Mouse (Mus musculus) neural tube, embryonic 11.5 days (tissue): Measurements from ENCODE around the gene Hgf. TPM values are rescaled to one million over a fixed set of nuclear protein-coding genes. Genes with fewer than 3 reads are reported as not detected.
A peak's percentile ranks its signal among the peaks of the same experiment; 100 is the strongest.

ENCODE experiments used
- ATAC-seq: fragments of 200-750 bp; cut with Nextera tagmentation; 2 replicates; pipeline ENCODE4 v1.8.0; 2017; ENCODE audit warnings: moderate number of reproducible peaks, mild to moderate bottlenecking, moderate TSS enrichment, moderate library complexity; ENCODE audit not compliant: insufficient read depth, low FRiP score, low TSS enrichment
- DNase-seq: peaks from one replicate; pipeline ENCODE4 v3.0.0-alpha.2; 2015; ENCODE audit warnings: low spot score
- H3K27ac ChIP-seq: fragments of 300-500 bp; sonication (generic); 2 replicates; pipeline ENCODE4 v1.5.1; 2014; ENCODE audit warnings: low read depth, mild to moderate bottlenecking, low read length
- H3K27me3 ChIP-seq: fragments of 300-500 bp; sonication (generic); 2 replicates; pipeline ENCODE4 v1.6.1; 2014; ENCODE audit warnings: mild to moderate bottlenecking, low read length, mixed read lengths; ENCODE audit not compliant: control insufficient read depth, insufficient read depth
- H3K36me3 ChIP-seq: fragments of 300-500 bp; sonication (generic); 2 replicates; pipeline ENCODE4 v1.6.1; 2014; ENCODE audit warnings: mild to moderate bottlenecking, low read length, moderate library complexity, mixed read lengths; ENCODE audit not compliant: control insufficient read depth, insufficient read depth
- H3K4me1 ChIP-seq: fragments of 300-500 bp; sonication (generic); 2 replicates; pipeline ENCODE4 v1.6.1; 2014; ENCODE audit warnings: low read length, mixed read lengths; ENCODE audit not compliant: control insufficient read depth, insufficient read depth
- H3K4me2 ChIP-seq: fragments of 300-500 bp; sonication (generic); 2 replicates; pipeline ENCODE4 v1.6.1; 2014; ENCODE audit warnings: low read depth, mild to moderate bottlenecking, moderate library complexity
- H3K4me3 ChIP-seq: fragments of 300-500 bp; sonication (generic); 2 replicates; pipeline ENCODE4 v1.5.1; 2014; ENCODE audit warnings: low read depth, low read length
- H3K9ac ChIP-seq: fragments of 300-500 bp; sonication (generic); 2 replicates; pipeline ENCODE4 v1.6.1; 2014; ENCODE audit warnings: mild to moderate bottlenecking, low read length
- H3K9me3 ChIP-seq: fragments of 300-500 bp; sonication (generic); 2 replicates; pipeline ENCODE4 v1.6.1; 2016; ENCODE audit warnings: low read length; ENCODE audit not compliant: control insufficient read depth
- WGBS: fragments of 180-500 bp; shearing (Covaris S2); extraction: QIAGEN DNeasy Blood & Tissue Kit; methylation state at CpG from one replicate; pipeline ENCODE4 v1.1.7; 2014; 5-methylcytosine and 5-hydroxymethylcytosine counted together
- polyA plus RNA-seq: library from polyadenylated mRNA; unstranded; fragments of >200 nt; fragmentation: Nextera tagmentation; extraction: Ambion mirVana; gene quantifications from 2 replicates; pipeline ENCODE4 v1.2.1, GENCODE M21; 2014

The Hgf gene
- polyA plus RNA-seq, 1 experiment from 2014 or later, result 0.73 TPM

- Histone ChIP-seq H3K4me2 (no peak overlapping the region), H3K4me3 (no peak overlapping the region), H3K9me3 (no peaks in the 10 kb centered on the region), H3K36me3 (no peaks in the 10 kb centered on the region), H3K4me1 (no peaks in the 10 kb centered on the region), H3K27ac (no peak overlapping the region), H3K9ac (no peak overlapping the region), H3K27me3 (no peaks in the 10 kb centered on the region)
- ATAC-seq (no peak), DNase-seq (no peak)
- 85% methylated on average over 4 of the region's 4 CpGs for WGBS
These were observed 15.7 kb downstream of the Hgf start for GRCm38 (mm10) chr5:16568997-16569396.

GRCm38 (mm10) chr5:16577882-16578742, 24.8 kb downstream of the Hgf start:
- ATAC-seq (no peak), DNase-seq (no peak)
- no peak overlapping the region for H3K27ac ChIP-seq
- no peak overlapping the region for H3K4me2 ChIP-seq
- peaks cover 5% of the 10 kb centered on the region; the same call in 1 of the 2 replicates for H3K4me1 ChIP-seq
- H3K9ac ChIP-seq, result no peak overlapping the region
- WGBS, result 39% methylated on average over 14 of the region's 14 CpGs
- no peaks in the 10 kb centered on the region for H3K27me3 ChIP-seq
- no peak overlapping the region for H3K4me3 ChIP-seq
- H3K36me3 ChIP-seq, result no peaks in the 10 kb centered on the region
- H3K9me3 ChIP-seq, result no peaks in the 10 kb centered on the region

- no peak overlapping the region for H3K4me3 ChIP-seq
- ATAC-seq (no peak), DNase-seq (no peak)
- no peaks in the 10 kb centered on the region for H3K27me3 ChIP-seq
- 86% methylated on average over 4 of the region's 4 CpGs for WGBS
- no peaks in the 10 kb centered on the region for H3K4me1 ChIP-seq
- no peak overlapping the region for H3K9ac ChIP-seq
- no peaks in the 10 kb centered on the region for H3K36me3 ChIP-seq
- no peaks in the 10 kb centered on the region for H3K9me3 ChIP-seq
- no peak overlapping the region for H3K27ac ChIP-seq
- H3K4me2 ChIP-seq, result no peak overlapping the region
These were observed 42.4 kb downstream of the Hgf start for GRCm38 (mm10) chr5:16595699-16596098.

GRCm38 (mm10) chr5:16597996-16598395, 44.7 kb downstream of the Hgf start:
- Histone ChIP-seq H3K27ac (no peak overlapping the region), H3K9ac (no peak overlapping the region), H3K36me3 (no peaks in the 10 kb centered on the region), H3K4me1 (no peaks in the 10 kb centered on the region), H3K4me3 (no peak overlapping the region), H3K27me3 (no peaks in the 10 kb centered on the region), H3K9me3 (no peaks in the 10 kb centered on the region), H3K4me2 (no peak overlapping the region)
- ATAC-seq (no peak), DNase-seq (no peak)
- 61% methylated on average over 6 of the region's 6 CpGs for WGBS

- Histone ChIP-seq H3K36me3 (no peaks in the 10 kb centered on the region), H3K4me2 (no peak overlapping the region), H3K27me3 (no peaks in the 10 kb centered on the region), H3K9me3 (no peaks in the 10 kb centered on the region), H3K27ac (no peak overlapping the region), H3K9ac (no peak overlapping the region), H3K4me3 (no peak overlapping the region), H3K4me1 (no peaks in the 10 kb centered on the region)
- ATAC-seq, result no peak
- DNase-seq, result no peak
- 73% methylated on average over 1 of the region's 1 CpGs for WGBS
These were observed 48.2 kb downstream of the Hgf start for GRCm38 (mm10) chr5:16601463-16601862.

GRCm38 (mm10) chr5:16632996-16633395, 79.7 kb downstream of the Hgf start:
- DNase-seq (no peak), ATAC-seq (no peak)
- Histone ChIP-seq H3K4me1 (no peaks in the 10 kb centered on the region), H3K9me3 (no peaks in the 10 kb centered on the region), H3K4me3 (no peak overlapping the region), H3K9ac (no peak overlapping the region), H3K36me3 (no peaks in the 10 kb centered on the region), H3K27ac (no peak overlapping the region), H3K27me3 (no peaks in the 10 kb centered on the region), H3K4me2 (no peak overlapping the region)
- WGBS, result 80% methylated on average over 1 of the region's 1 CpGs

- Histone ChIP-seq H3K36me3 (no peaks in the 10 kb centered on the region), H3K9me3 (no peaks in the 10 kb centered on the region), H3K27ac (no peak overlapping the region), H3K4me3 (no peak overlapping the region), H3K9ac (no peak overlapping the region), H3K4me2 (no peak overlapping the region), H3K4me1 (no peaks in the 10 kb centered on the region), H3K27me3 (no peaks in the 10 kb centered on the region)
- 0 out of 2 replicates have a peak, but pooled peaks have one; percentile 30 for ATAC-seq
- WGBS, result 39% methylated on average over 7 of the region's 7 CpGs
- no peak for DNase-seq
These were observed 93.1 kb downstream of the Hgf start for GRCm38 (mm10) chr5:16646417-16646816.

GRCm38 (mm10) chr5:16647701-16648100, 94.4 kb downstream of the Hgf start:
- Histone ChIP-seq H3K4me3 (no peak overlapping the region), H3K36me3 (no peaks in the 10 kb centered on the region), H3K4me1 (no peaks in the 10 kb centered on the region), H3K4me2 (no peak overlapping the region), H3K9me3 (no peaks in the 10 kb centered on the region), H3K9ac (no peak overlapping the region), H3K27me3 (no peaks in the 10 kb centered on the region), H3K27ac (no peak overlapping the region)
- ATAC-seq, result no peak
- no peak for DNase-seq

- Histone ChIP-seq H3K36me3 (no peaks in the 10 kb centered on the region), H3K4me3 (no peak overlapping the region), H3K27ac (no peak overlapping the region), H3K4me2 (no peak overlapping the region), H3K4me1 (no peaks in the 10 kb centered on the region), H3K27me3 (no peaks in the 10 kb centered on the region), H3K9me3 (no peaks in the 10 kb centered on the region), H3K9ac (no peak overlapping the region)
- ATAC-seq (no peak), DNase-seq (no peak)
- WGBS, result 98% methylated on average over 1 of the region's 1 CpGs
These were observed 96.9 kb downstream of the Hgf start for GRCm38 (mm10) chr5:16650240-16650639.
